ENCODE assay signal across 40 mouse cellular contexts in genomic region chr5:10953512-10953911, GRCm38 (mm10). TPM values are rescaled to one million over a fixed set of nuclear protein-coding genes. Genes with fewer than 3 reads are reported as not detected.
"Had no signal": no experiment of that assay in that cellular context is flagged by ENCODE, and none has a peak within 500 bp of the region (broad histone marks: within the 10 kb centered on the region; RNA-seq: fewer than 3 reads in every experiment).

No protein-coding gene starts in this region.

RNA-seq across cellular contexts. Expression of gene Gm8857, which starts 5.9 kb away (rescaled TPM):
- total RNA-seq: left cerebral cortex, postnatal 10 days; left cerebral cortex, postnatal 14 days; left cerebral cortex, postnatal 25 days; left cerebral cortex, postnatal 36 days; left cerebral cortex, postnatal 4 days; liver, adult 2 months; megakaryocyte progenitor cell, adult 5-6 weeks; megakaryocyte, adult 5-6 weeks; megakaryocyte-erythroid progenitor cell, adult 5-6 weeks; midbrain, postnatal 0 days; monocyte, adult 5-6 weeks had no signal
- polyA plus RNA-seq: limb, embryonic 10.5 days; limb, embryonic 11.5 days; limb, embryonic 12.5 days; limb, embryonic 13.5 days; limb, embryonic 14.5 days; limb, embryonic 15.5 days; liver, adult 2 months; liver, embryonic 11.5 days; liver, embryonic 12.5 days; liver, embryonic 13.5 days; liver, embryonic 14.5 days; liver, embryonic 15.5 days; liver, embryonic 16.5 days; liver, postnatal 0 days; lung, adult 2 months; lung, embryonic 14.5 days; lung, embryonic 15.5 days; lung, embryonic 16.5 days; lung, postnatal 0 days; macrophage; midbrain, embryonic 10.5 days; midbrain, embryonic 11.5 days; midbrain, embryonic 12.5 days; midbrain, embryonic 13.5 days; midbrain, embryonic 14.5 days; midbrain, embryonic 15.5 days; midbrain, embryonic 16.5 days; midbrain, postnatal 0 days; myocyte; neural tube, embryonic 11.5 days; neural tube, embryonic 12.5 days had no signal

RNA-seq across cellular contexts. Expression of gene Gm8871, which starts 5.9 kb away (rescaled TPM):
- total RNA-seq: left cerebral cortex, postnatal 10 days; left cerebral cortex, postnatal 14 days; left cerebral cortex, postnatal 25 days; left cerebral cortex, postnatal 36 days; left cerebral cortex, postnatal 4 days; liver, adult 2 months; megakaryocyte, adult 5-6 weeks; megakaryocyte-erythroid progenitor cell, adult 5-6 weeks; midbrain, postnatal 0 days; monocyte, adult 5-6 weeks had no signal
- polyA plus RNA-seq: limb, embryonic 10.5 days; limb, embryonic 11.5 days; limb, embryonic 12.5 days; limb, embryonic 13.5 days; limb, embryonic 14.5 days; limb, embryonic 15.5 days; liver, adult 2 months; liver, embryonic 11.5 days; liver, embryonic 12.5 days; liver, embryonic 13.5 days; liver, embryonic 14.5 days; liver, embryonic 15.5 days; liver, embryonic 16.5 days; liver, postnatal 0 days; lung, adult 2 months; lung, embryonic 14.5 days; lung, embryonic 15.5 days; lung, embryonic 16.5 days; lung, postnatal 0 days; macrophage; midbrain, embryonic 10.5 days; midbrain, embryonic 11.5 days; midbrain, embryonic 12.5 days; midbrain, embryonic 13.5 days; midbrain, embryonic 14.5 days; midbrain, embryonic 15.5 days; midbrain, embryonic 16.5 days; midbrain, postnatal 0 days; myocyte; neural tube, embryonic 11.5 days; neural tube, embryonic 12.5 days had no signal
